Mouse (Mus musculus) hindbrain, postnatal 0 days (tissue): Measurements from ENCODE around the gene Rsph14. TPM values are rescaled to one million over a fixed set of nuclear protein-coding genes. Genes with fewer than 3 reads are reported as not detected.

Experiments
- ATAC-seq: fragments of 200-750 bp; cut with Nextera tagmentation; 2 replicates; pipeline ENCODE4 v1.8.0; 2017; ENCODE audit warnings: mild to moderate bottlenecking, moderate TSS enrichment, moderate library complexity
- DNase-seq: peaks from one replicate; pipeline ENCODE4 v3.0.0-alpha.2; 2015; ENCODE audit warnings: low spot score
- H3K27ac ChIP-seq: fragments of 300-500 bp; sonication (generic); 2 replicates; pipeline ENCODE4 v1.5.1; 2014; ENCODE audit warnings: mild to moderate bottlenecking
- H3K27me3 ChIP-seq: fragments of 300-500 bp; sonication (generic); 2 replicates; pipeline ENCODE4 v1.6.1; 2014; ENCODE audit warnings: low read length, mixed read lengths; ENCODE audit not compliant: insufficient read depth
- H3K36me3 ChIP-seq: fragments of 300-500 bp; sonication (generic); 2 replicates; pipeline ENCODE4 v1.6.1; 2014; ENCODE audit warnings: low read length, mixed read lengths; ENCODE audit not compliant: insufficient read depth
- H3K4me1 ChIP-seq: fragments of 300-500 bp; sonication (generic); 2 replicates; pipeline ENCODE4 v1.6.1; 2014; ENCODE audit warnings: antibody characterized with exemption, low read length, mixed read lengths; ENCODE audit not compliant: insufficient read depth
- H3K4me2 ChIP-seq: fragments of 300-500 bp; sonication (generic); 2 replicates; pipeline ENCODE4 v1.6.1; 2014; ENCODE audit warnings: low read depth, mild to moderate bottlenecking, low read length, moderate library complexity, mixed read lengths
- H3K4me3 ChIP-seq: fragments of 300-500 bp; sonication (generic); 2 replicates; pipeline ENCODE4 v1.5.1; 2014; ENCODE audit warnings: low read length
- H3K9ac ChIP-seq: fragments of 300-500 bp; sonication (generic); replicated peaks from 2 replicates; pipeline ENCODE4 v1.6.1; 2014; ENCODE audit warnings: mild to moderate bottlenecking, low read length, moderate library complexity, mixed read lengths
- H3K9me3 ChIP-seq: fragments of 300-500 bp; sonication (generic); 2 replicates; pipeline ENCODE4 v1.6.1; 2016; ENCODE audit warnings: low read length, mixed read lengths
- CTCF ChIP-seq: IDR thresholded peaks from 2 replicates; pipeline ENCODE4 v1.5.1; 2016; ENCODE audit warnings: antibody characterized with exemption, control low read depth, low read depth
- WGBS: fragments of 180-500 bp; shearing (Covaris S2); extraction: QIAGEN DNeasy Blood & Tissue Kit; methylation state at CpG from one replicate; pipeline ENCODE4 v1.1.7; 2014; 5-methylcytosine and 5-hydroxymethylcytosine counted together
- polyA plus RNA-seq: library from polyadenylated mRNA; unstranded; fragments of >200 nt; fragmentation: Nextera tagmentation; extraction: Ambion mirVana; gene quantifications from 2 replicates; pipeline ENCODE4 v1.2.1, GENCODE M21; 2015
- total RNA-seq: library from RNA; depleted of rRNA; stranded (reverse); fragments of >200 nt; gene quantifications from 2 replicates; pipeline ENCODE4 v1.2.3, GENCODE M21; 2014; rRNA removed

Rsph14 gene
- 1.7 TPM in 1 of 2 replicates, not detected in the other for total RNA-seq
- polyA plus RNA-seq, result 0.43 and 0.46 TPM in 2 replicates

GRCm38 (mm10) chr10:75032395-75032794 lies at the start of gene Rsph14:
TSS of gene Rsph14 (minus strand) at chr10:75032586.
- no peak for TF ChIP-seq CTCF
- ATAC-seq (peak; percentile 50), DNase-seq (peak; percentile 96)
- H3K4me3 ChIP-seq, result no peak within 1 kb of the TSS
- peak within 1 kb of the TSS; percentile 44 for H3K4me2 ChIP-seq
- H3K4me1 ChIP-seq, result peaks cover 12% of the 10 kb centered on the region
- H3K27me3 ChIP-seq, result no peaks in the 10 kb centered on the region
- H3K9ac ChIP-seq, result 0 out of 2 replicates have a peak within 1 kb of the TSS, but pooled peaks have one; percentile 17
- WGBS, result 13% methylated on average over 10 of the region's 10 CpGs
- no peaks in the 10 kb centered on the region for H3K9me3 ChIP-seq
- no peaks in the 10 kb centered on the region for H3K36me3 ChIP-seq
- H3K27ac ChIP-seq, result peak within 1 kb of the TSS; percentile 51

DNA sequence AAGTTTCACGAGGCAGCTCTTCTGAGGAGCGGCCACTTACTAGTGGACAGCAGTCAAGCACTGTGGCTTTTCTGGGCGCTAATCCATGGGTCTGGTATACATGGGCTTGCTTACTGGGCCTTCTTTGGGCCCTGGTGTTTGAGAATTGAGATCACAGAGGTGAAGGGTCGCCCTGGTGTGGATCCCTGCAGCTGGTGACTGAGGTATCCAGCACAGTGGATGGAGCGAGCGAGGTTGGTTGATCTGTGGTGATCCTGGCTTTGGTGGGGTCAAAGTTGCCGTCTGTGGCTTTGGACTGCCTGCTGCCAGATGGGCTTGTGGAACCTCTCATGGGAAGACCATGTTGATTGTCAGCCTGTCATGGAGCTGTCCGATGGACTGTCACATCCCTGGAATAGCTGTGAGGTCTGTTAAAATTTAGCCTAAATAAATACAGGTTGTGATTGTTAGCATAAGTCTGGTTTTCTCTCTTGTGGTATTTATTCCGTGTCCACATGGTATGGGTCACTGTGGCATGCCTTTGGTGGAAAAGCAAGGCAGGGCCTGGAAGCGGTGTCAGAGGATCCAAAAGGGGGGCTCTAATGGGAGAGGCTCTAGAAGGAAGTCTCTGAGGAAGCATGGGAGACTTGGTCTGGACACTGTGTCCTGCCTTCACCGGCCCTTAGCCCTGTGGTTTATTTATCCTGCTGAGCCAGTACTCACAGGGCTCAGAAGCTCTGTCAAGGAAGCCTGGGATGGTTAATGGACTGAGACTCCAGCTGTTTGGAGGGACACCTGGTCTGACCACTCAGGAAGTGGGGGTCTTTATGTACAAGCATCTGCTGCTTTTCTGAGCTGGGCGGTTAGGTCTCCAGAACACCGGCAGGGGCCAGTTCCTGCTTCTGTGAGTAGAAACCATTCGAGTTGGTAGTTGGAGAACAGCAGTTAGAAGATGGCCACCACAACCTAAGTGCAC lies 46.1 kb upstream of the Rsph14 start:
- no peak for ATAC-seq
- H3K9me3 ChIP-seq, result no peaks in the 10 kb centered on the region
- no peak overlapping the region for H3K4me2 ChIP-seq
- no peak for TF ChIP-seq CTCF
- WGBS, result 85% methylated on average over 14 of the region's 14 CpGs
- no peaks in the 10 kb centered on the region for H3K27me3 ChIP-seq
- no peak overlapping the region for H3K9ac ChIP-seq
- H3K4me3 ChIP-seq, result no peak overlapping the region
- no peaks in the 10 kb centered on the region for H3K36me3 ChIP-seq
- no peaks in the 10 kb centered on the region for H3K4me1 ChIP-seq
- H3K27ac ChIP-seq, result no peak overlapping the region
- DNase-seq, result no peak

GRCm38 (mm10) chr10:75075665-75076064 lies 43.3 kb upstream of the Rsph14 start:
- Histone ChIP-seq H3K9me3 (no peaks in the 10 kb centered on the region), H3K4me3 (no peak overlapping the region), H3K4me2 (no peak overlapping the region), H3K27ac (no peak overlapping the region), H3K27me3 (no peaks in the 10 kb centered on the region), H3K36me3 (no peaks in the 10 kb centered on the region), H3K4me1 (no peaks in the 10 kb centered on the region), H3K9ac (no peak overlapping the region)
- TF ChIP-seq CTCF, result no peak
- DNase-seq (no peak), ATAC-seq (no peak)
- WGBS, result 74% methylated on average over 5 of the region's 5 CpGs

DNA sequence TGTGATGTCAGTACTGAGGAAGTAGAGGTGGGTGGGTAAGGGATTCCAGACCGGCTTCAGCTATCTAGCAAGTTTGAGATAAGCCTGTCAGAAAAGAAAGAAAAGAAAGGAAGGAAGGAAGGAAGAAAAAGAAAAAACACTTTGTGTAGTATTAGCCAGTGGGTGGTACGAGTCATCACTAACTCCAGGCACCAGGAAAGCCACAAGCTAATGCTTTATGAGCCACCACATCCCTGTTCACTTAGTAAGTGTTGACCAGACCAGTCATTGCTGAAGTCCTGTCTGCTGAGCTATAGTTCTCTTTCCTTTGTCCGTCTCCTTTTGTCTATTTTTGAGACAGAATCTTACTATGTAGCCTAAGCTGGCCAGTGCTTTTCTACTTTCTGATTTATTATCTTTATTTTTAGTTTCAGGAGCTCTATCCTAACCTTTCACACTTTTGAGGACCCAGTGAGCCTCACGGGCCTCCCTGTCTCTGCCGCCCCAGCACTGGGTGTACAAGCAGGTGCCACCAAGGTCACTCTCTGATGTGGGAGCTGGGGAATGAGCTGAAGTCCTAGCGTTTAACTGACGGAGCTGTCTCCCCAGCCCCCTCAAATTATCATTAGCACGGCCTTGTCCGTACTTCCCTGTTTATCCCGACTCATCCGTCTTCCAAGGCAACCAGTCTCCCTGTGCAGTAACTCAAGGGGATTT lies 38.0 kb upstream of the Rsph14 start:
- DNase-seq, result no peak
- Histone ChIP-seq H3K4me2 (no peak overlapping the region), H3K4me1 (peaks cover 26% of the 10 kb centered on the region), H3K27ac (no peak overlapping the region), H3K36me3 (no peaks in the 10 kb centered on the region), H3K27me3 (no peaks in the 10 kb centered on the region), H3K9ac (no peak overlapping the region), H3K9me3 (no peaks in the 10 kb centered on the region), H3K4me3 (no peak overlapping the region)
- 70% methylated on average over 11 of the region's 11 CpGs for WGBS
- no peak for ATAC-seq
- no peak for TF ChIP-seq CTCF

DNA sequence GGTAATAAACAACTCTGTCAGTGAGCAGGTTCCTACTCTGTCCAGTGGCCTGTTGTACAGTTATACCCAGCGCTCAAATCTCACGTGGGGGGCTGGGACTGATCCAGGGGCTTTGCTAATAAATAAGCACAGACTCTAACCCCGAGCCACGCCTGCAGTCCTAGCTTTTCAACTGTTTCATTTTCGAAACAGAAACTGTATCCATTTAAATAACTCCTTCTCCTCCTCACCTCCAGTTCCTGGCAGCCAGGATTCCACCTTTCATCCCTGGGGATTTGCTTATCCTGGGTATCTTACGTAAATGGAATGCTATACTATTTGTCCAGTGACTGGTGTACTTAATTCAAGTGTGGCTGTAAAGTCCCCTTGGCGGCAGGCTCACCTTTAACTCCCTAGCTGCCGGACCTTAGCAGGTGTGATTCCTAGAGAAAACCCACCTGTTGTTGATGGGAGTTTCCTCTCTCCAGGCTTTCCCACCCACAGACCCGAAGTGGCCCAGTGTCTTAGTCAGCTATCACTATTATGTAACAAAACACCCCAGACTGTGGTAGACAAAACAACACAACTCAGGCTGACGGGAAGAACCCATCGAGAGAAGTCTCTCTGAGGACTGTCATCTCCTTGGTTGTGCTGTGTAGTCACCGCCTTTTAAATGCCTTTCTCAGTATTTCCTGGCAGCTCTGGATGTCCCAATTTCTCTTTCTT lies 36.4 kb upstream of the Rsph14 start:
- Histone ChIP-seq H3K4me1 (peaks cover 36% of the 10 kb centered on the region), H3K9me3 (no peaks in the 10 kb centered on the region), H3K27me3 (no peaks in the 10 kb centered on the region), H3K4me3 (no peak overlapping the region), H3K27ac (no peak overlapping the region), H3K36me3 (no peaks in the 10 kb centered on the region), H3K9ac (no peak overlapping the region), H3K4me2 (0 out of 2 replicates have a peak overlapping the region, but pooled peaks have one; percentile 5)
- WGBS, result 57% methylated on average over 12 of the region's 12 CpGs
- TF ChIP-seq CTCF, result no peak
- DNase-seq (no peak), ATAC-seq (no peak)

DNA sequence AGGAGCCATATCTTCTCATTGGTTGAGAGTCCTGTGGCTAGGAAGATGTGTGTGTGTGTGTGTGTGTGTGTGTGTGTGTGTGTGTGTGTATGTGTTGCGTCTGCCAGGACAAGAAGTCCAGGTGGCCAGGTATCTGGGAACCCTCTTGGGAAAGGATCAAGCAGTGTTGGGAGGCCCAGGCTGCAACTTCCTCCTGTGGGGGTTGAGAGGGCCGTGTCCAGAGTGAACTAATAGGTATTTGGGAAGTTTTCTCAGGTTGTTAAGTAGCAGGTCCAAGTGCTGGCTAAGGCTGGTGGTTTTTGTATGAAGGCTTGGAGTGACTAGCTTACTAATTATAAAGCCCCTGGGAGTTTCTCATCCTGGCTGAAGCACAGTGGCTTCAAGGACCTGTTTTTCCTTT lies 35.7 kb upstream of the Rsph14 start:
- 65% methylated on average over 2 of the region's 2 CpGs for WGBS

More for the DNA sequence above, 35.7 kb upstream of the Rsph14 start:
- no peaks in the 10 kb centered on the region for H3K36me3 ChIP-seq
- H3K27ac ChIP-seq, result no peak overlapping the region
- H3K9ac ChIP-seq, result no peak overlapping the region
- H3K9me3 ChIP-seq, result no peaks in the 10 kb centered on the region
- no peak for TF ChIP-seq CTCF
- H3K4me1 ChIP-seq, result peaks cover 43% of the 10 kb centered on the region
- H3K4me3 ChIP-seq, result no peak overlapping the region
- DNase-seq (no peak), ATAC-seq (no peak)
- no peak overlapping the region for H3K4me2 ChIP-seq
- H3K27me3 ChIP-seq, result no peaks in the 10 kb centered on the region
